Mouse (Mus musculus) brain, embryonic 14.5 days (tissue): ENCODE measurements around the gene Sox8.

Experiments
- CTCF ChIP-seq: fragments of 200-500 bp; IDR thresholded peaks from 2 replicates; pipeline ENCODE4 v1.5.1; 2012; ENCODE audit warnings: inconsistent platforms, mild to moderate bottlenecking, moderate library complexity, borderline replicate concordance; ENCODE audit not compliant: insufficient read depth, insufficient read length; ENCODE audit errors: extremely low read depth
- POLR2A ChIP-seq: fragments of 200-500 bp; IDR thresholded peaks from 2 replicates; pipeline ENCODE4 v1.6.1; 2012; ENCODE audit warnings: mild to moderate bottlenecking, inconsistent platforms, borderline replicate concordance; ENCODE audit not compliant: poor library complexity, insufficient read depth, insufficient read length, severe bottlenecking; ENCODE audit errors: extremely low read depth

GRCm38 (mm10) chr17:25550020-25550419 lies 20.5 kb downstream of the Sox8 start:
- TF ChIP-seq CTCF (no peak), POLR2A (no peak)
